Mouse (Mus musculus): Measurements from ENCODE around the gene Tmem210. TPM values are rescaled to one million over a fixed set of nuclear protein-coding genes. Genes with fewer than 3 reads are reported as not detected.

Tmem210 gene
- total RNA-seq, 2 experiments from 2014 or later = not detected

Other genes starting within 250 kb of the Tmem210 start
- gene Nsmf, start 233.8 kb upstream of the Tmem210 start, total RNA-seq (2021) = 10 to 100 TPM; 53.4 to 68.3 TPM
- 1 to 10 TPM; 7.0 to 9.7 TPM for gene Entpd8, start 207.8 kb upstream of the Tmem210 start, total RNA-seq (2021)
- gene Noxa1, start 193.0 kb upstream of the Tmem210 start, total RNA-seq (2021) = not detected
- 10 to 100 TPM; 15.1 to 15.5 TPM for gene Nrarp, start 107.4 kb upstream of the Tmem210 start, total RNA-seq (2021)
- 10 to 100 TPM; 13.9 to 19.5 TPM for gene Tor4a, start 91.3 kb upstream of the Tmem210 start, total RNA-seq (2021)
- gene Nelfb, start 76.7 kb upstream of the Tmem210 start, total RNA-seq (2021) = 10 to 100 TPM; 46.3 to 48.8 TPM
- gene Stpg3, start 73.5 kb upstream of the Tmem210 start, total RNA-seq (2021) = not detected
- not detected for gene Fam166a, start 69.4 kb upstream of the Tmem210 start, total RNA-seq (2021)
- gene Tubb4b, start 63.4 kb upstream of the Tmem210 start, total RNA-seq (2021) = 100 to 1,000 TPM; 264 to 293 TPM
- gene Slc34a3, start 53.8 kb upstream of the Tmem210 start, total RNA-seq (2021) = not detected
- not detected for gene Rnf224, start 51.4 kb upstream of the Tmem210 start, total RNA-seq (2021)
- 1 to 10 TPM; 6.4 to 7.3 TPM for gene Rnf208, start 45.9 kb upstream of the Tmem210 start, total RNA-seq (2021)
- not detected for gene Cysrt1, start 45.7 kb upstream of the Tmem210 start, total RNA-seq (2021)
- 1 to 10 TPM; 2.3 to 3.3 TPM for gene AL732309.1, start 41.3 kb upstream of the Tmem210 start, total RNA-seq (2021)
- 10 to 100 TPM; 27.7 to 31.0 TPM for gene Tmem203, start 32.7 kb upstream of the Tmem210 start, total RNA-seq (2021)
- gene Tprn, start 25.5 kb upstream of the Tmem210 start, total RNA-seq (2021) = 10 to 100 TPM; 11.2 to 11.4 TPM
- gene Ssna1, start 15.7 kb upstream of the Tmem210 start, total RNA-seq (2021) = 10 to 100 TPM; 48.0 to 52.2 TPM
- gene Anapc2, start 15.7 kb upstream of the Tmem210 start, total RNA-seq (2021) = 10 to 100 TPM; 61.0 to 73.1 TPM
- gene Lrrc26, start 1.8 kb downstream of the Tmem210 start, total RNA-seq (2021) = not detected
- 1 to 10 TPM; 7.3 to 9.6 TPM for gene Grin1, start 31.0 kb downstream of the Tmem210 start, total RNA-seq (2021)
- 10 to 100 TPM; 41.5 to 41.9 TPM for gene Man1b1, start 44.2 kb downstream of the Tmem210 start, total RNA-seq (2021)
- gene Dpp7, start 68.2 kb downstream of the Tmem210 start, total RNA-seq (2021) = 10 to 100 TPM; 15.4 to 19.1 TPM
- gene Uap1l1, start 77.5 kb downstream of the Tmem210 start, total RNA-seq (2021) = 10 to 100 TPM; 11.2 to 11.8 TPM
- 1 to 10 TPM; 3.3 to 5.3 TPM for gene Sapcd2, start 84.2 kb downstream of the Tmem210 start, total RNA-seq (2021)
- gene Entpd2, start 107.7 kb downstream of the Tmem210 start, total RNA-seq (2021) = 10 to 100 TPM; 11.7 to 15.1 TPM
- 10 to 100 TPM; 67.8 to 83.9 TPM for gene Npdc1, start 111.2 kb downstream of the Tmem210 start, total RNA-seq (2021)
- 1 to 10 TPM in 1 of 2 experiments, under 1 TPM in 1; 0.67 to 1.1 TPM for gene Fut7, start 135.1 kb downstream of the Tmem210 start, total RNA-seq (2021)
- gene Abca2, start 140.6 kb downstream of the Tmem210 start, total RNA-seq (2021) = 10 to 100 TPM; 21.1 to 27.4 TPM
- gene Clic3, start 168.7 kb downstream of the Tmem210 start, total RNA-seq (2021) = under 1 TPM; 0.90 to 0.91 TPM
- gene Paxx, start 172.9 kb downstream of the Tmem210 start, total RNA-seq (2021) = 10 to 100 TPM; 33.1 to 42.3 TPM
- 1 to 10 TPM; 3.8 to 3.9 TPM for gene Ptgds, start 181.9 kb downstream of the Tmem210 start, total RNA-seq (2021)
- not detected for gene Lcn12, start 205.8 kb downstream of the Tmem210 start, total RNA-seq (2021)
- 10 to 100 TPM; 73.1 to 88.8 TPM for gene Fbxw5, start 212.6 kb downstream of the Tmem210 start, total RNA-seq (2021)
- gene C8g, start 213.6 kb downstream of the Tmem210 start, total RNA-seq (2021) = 10 to 100 TPM; 16.8 to 42.9 TPM